Mouse (Mus musculus): Measurements from ENCODE around the gene Slc25a51.

GRCm38 (mm10) chr4:45399421-45400210, 8.9 kb downstream of the Slc25a51 start:
- no peak for TF ChIP-seq POLR2A (IDR thresholded peaks at IDR 0.05; ENCODE audit: low read depth, low read length)
- TF ChIP-seq CTCF (conservative IDR thresholded peaks at IDR 0.05; ENCODE audit: insufficient read depth, insufficient read length, low read depth, low read length) = no peak
